Mouse (Mus musculus) midbrain, postnatal 0 days (tissue): ENCODE data around the gene Cnst. TPM values are rescaled to one million over a fixed set of nuclear protein-coding genes. Genes with fewer than 3 reads are reported as not detected.

Experiments
- ATAC-seq: fragments of 200-750 bp; cut with Nextera tagmentation; 2 replicates; pipeline ENCODE4 v1.8.0; 2017; ENCODE audit warnings: moderate number of reproducible peaks, mild to moderate bottlenecking, moderate TSS enrichment, moderate library complexity; ENCODE audit not compliant: low FRiP score
- DNase-seq: peaks from one replicate; pipeline ENCODE4 v3.0.0-alpha.2; 2015; ENCODE audit warnings: low spot score
- H3K27ac ChIP-seq: fragments of 300-500 bp; sonication (generic); 2 replicates; pipeline ENCODE4 v1.5.1; 2014; ENCODE audit warnings: low read depth, mild to moderate bottlenecking, low read length, mixed read lengths
- H3K27me3 ChIP-seq: fragments of 300-500 bp; sonication (generic); 2 replicates; pipeline ENCODE4 v1.6.1; 2014; ENCODE audit warnings: low read length, control low read depth, mixed read lengths; ENCODE audit not compliant: insufficient read depth
- H3K36me3 ChIP-seq: fragments of 300-500 bp; sonication (generic); 2 replicates; pipeline ENCODE4 v1.6.1; 2014; ENCODE audit warnings: low read length, control low read depth, mixed read lengths; ENCODE audit not compliant: insufficient read depth
- H3K4me1 ChIP-seq: fragments of 300-500 bp; sonication (generic); 2 replicates; pipeline ENCODE4 v1.6.1; 2014; ENCODE audit warnings: mild to moderate bottlenecking, control low read depth, antibody characterized with exemption, low read length, mixed read lengths; ENCODE audit not compliant: insufficient read depth
- H3K4me2 ChIP-seq: fragments of 300-500 bp; sonication (generic); 2 replicates; pipeline ENCODE4 v1.6.1; 2014; ENCODE audit warnings: low read depth, mild to moderate bottlenecking, low read length, mixed read lengths; ENCODE audit not compliant: poor library complexity, severe bottlenecking
- H3K4me3 ChIP-seq: fragments of 300-500 bp; sonication (generic); 2 replicates; pipeline ENCODE4 v1.5.1; 2014; ENCODE audit warnings: low read depth, mild to moderate bottlenecking, low read length, moderate library complexity
- H3K9ac ChIP-seq: fragments of 300-500 bp; sonication (generic); replicated peaks from 2 replicates; pipeline ENCODE4 v1.6.1; 2014; ENCODE audit warnings: mild to moderate bottlenecking, low read length, moderate library complexity, mixed read lengths; ENCODE audit not compliant: poor library complexity, severe bottlenecking
- H3K9me3 ChIP-seq: fragments of 300-500 bp; sonication (generic); 2 replicates; pipeline ENCODE4 v1.6.1; 2016; ENCODE audit warnings: low read length, control low read depth
- CTCF ChIP-seq: IDR thresholded peaks from 2 replicates; pipeline ENCODE4 v1.5.1; 2016; ENCODE audit warnings: antibody characterized with exemption, mild to moderate bottlenecking
- whole genome bisulfite sequencing: fragments of 180-500 bp; shearing (Covaris S2); extraction: QIAGEN DNeasy Blood & Tissue Kit; methylation state at CpG from one replicate; pipeline ENCODE4 v1.1.7; 2014; 5-methylcytosine and 5-hydroxymethylcytosine counted together
- polyA plus RNA-seq: library from polyadenylated mRNA; unstranded; fragments of >200 nt; fragmentation: Nextera tagmentation; extraction: Ambion mirVana; gene quantifications from 2 replicates; pipeline ENCODE4 v1.2.1, GENCODE M21; 2015
- total RNA-seq: library from RNA; depleted of rRNA; stranded (reverse); fragments of >200 nt; gene quantifications from 2 replicates; pipeline ENCODE4 v1.2.3, GENCODE M21; 2014

The Cnst gene
- total and polyA plus RNA-seq, 2 experiments from 2014 or later, result 16.5 to 36.8 TPM

- peak; percentile 49 for TF ChIP-seq CTCF
- Histone ChIP-seq H3K27me3 (no peaks in the 10 kb centered on the region), H3K27ac (no peak overlapping the region), H3K4me2 (no peak overlapping the region), H3K4me3 (no peak overlapping the region), H3K9me3 (no peaks in the 10 kb centered on the region), H3K36me3 (peaks cover 18% of the 10 kb centered on the region), H3K4me1 (0 out of 2 replicates have a peak, but pooled peaks cover 5% of the 10 kb centered on the region), H3K9ac (no peak overlapping the region)
- ATAC-seq (no peak), DNase-seq (no peak)
- 63% methylated on average over 3 of the region's 3 CpGs for WGBS
Observed at GRCm38 (mm10) chr1:179541502-179541901, 4.7 kb upstream of the Cnst start.

GRCm38 (mm10) chr1:179546551-179546917 is 364 bp downstream of the Cnst start:
- Histone ChIP-seq H3K36me3 (0 out of 2 replicates have a peak, but pooled peaks cover 2% of the 10 kb centered on the region), H3K4me3 (peak overlapping the region; percentile 79), H3K27me3 (no peaks in the 10 kb centered on the region), H3K9me3 (no peaks in the 10 kb centered on the region), H3K9ac (peak overlapping the region; percentile 86), H3K4me1 (0 out of 2 replicates have a peak, but pooled peaks cover 5% of the 10 kb centered on the region), H3K27ac (peak overlapping the region; percentile 88), H3K4me2 (peak overlapping the region; percentile 61)
- peak; percentile 16; the same call in 1 of the 2 replicates for TF ChIP-seq CTCF
- ATAC-seq (peak; percentile 84), DNase-seq (peak; percentile 60)
- WGBS, result under 1% methylated on average over 40 of the region's 44 CpGs

GRCm38 (mm10) chr1:179547176-179547575 is 1.0 kb downstream of the Cnst start:
- Histone ChIP-seq H3K4me3 (peak overlapping the region; percentile 79), H3K9me3 (no peaks in the 10 kb centered on the region), H3K27ac (0 out of 2 replicates have a peak overlapping the region, but pooled peaks have one; percentile 88), H3K27me3 (no peaks in the 10 kb centered on the region), H3K4me1 (0 out of 2 replicates have a peak, but pooled peaks cover 5% of the 10 kb centered on the region), H3K4me2 (peak overlapping the region; percentile 61), H3K9ac (peak overlapping the region; percentile 86), H3K36me3 (0 out of 2 replicates have a peak, but pooled peaks cover 2% of the 10 kb centered on the region)
- ATAC-seq (no peak), DNase-seq (peak; percentile 21)
- WGBS, result 10% methylated on average over 5 of the region's 5 CpGs
- no peak for TF ChIP-seq CTCF

- Histone ChIP-seq H3K9ac (no peak overlapping the region), H3K4me2 (peak overlapping the region; percentile 10; the same call in 1 of the 2 replicates), H3K9me3 (no peaks in the 10 kb centered on the region), H3K36me3 (0 out of 2 replicates have a peak, but pooled peaks cover 2% of the 10 kb centered on the region), H3K27ac (no peak overlapping the region), H3K4me3 (no peak overlapping the region), H3K4me1 (0 out of 2 replicates have a peak, but pooled peaks cover 5% of the 10 kb centered on the region), H3K27me3 (no peaks in the 10 kb centered on the region)
- DNase-seq (no peak), ATAC-seq (no peak)
- no peak for TF ChIP-seq CTCF
- WGBS, result 76% methylated on average over 11 of the region's 11 CpGs
Observed at GRCm38 (mm10) chr1:179548220-179548619, 2.0 kb downstream of the Cnst start.

- 95% methylated on average over 5 of the region's 5 CpGs for WGBS
- ATAC-seq (no peak), DNase-seq (no peak)
- Histone ChIP-seq H3K27me3 (no peaks in the 10 kb centered on the region), H3K9me3 (no peaks in the 10 kb centered on the region), H3K27ac (no peak overlapping the region), H3K4me1 (0 out of 2 replicates have a peak, but pooled peaks cover 5% of the 10 kb centered on the region), H3K36me3 (no peaks in the 10 kb centered on the region), H3K4me2 (no peak overlapping the region), H3K4me3 (no peak overlapping the region), H3K9ac (no peak overlapping the region)
- TF ChIP-seq CTCF, result no peak
Observed at GRCm38 (mm10) chr1:179548996-179549752, 3.0 kb downstream of the Cnst start.

- Histone ChIP-seq H3K4me1 (no peaks in the 10 kb centered on the region), H3K9ac (no peak overlapping the region), H3K4me3 (no peak overlapping the region), H3K27ac (no peak overlapping the region), H3K27me3 (no peaks in the 10 kb centered on the region), H3K9me3 (no peaks in the 10 kb centered on the region), H3K36me3 (no peaks in the 10 kb centered on the region), H3K4me2 (no peak overlapping the region)
- WGBS, result 95% methylated on average over 3 of the region's 3 CpGs
- ATAC-seq, result no peak
- no peak for DNase-seq
- no peak for TF ChIP-seq CTCF
Observed at GRCm38 (mm10) chr1:179551336-179551735, 5.2 kb downstream of the Cnst start.
